Mouse (Mus musculus) spleen, adult 2 months (tissue): ENCODE data around the gene Gabbr2. TPM values are rescaled to one million over a fixed set of nuclear protein-coding genes. Genes with fewer than 3 reads are reported as not detected.

Experiments used
- DNase-seq, 2 experiments: peaks; one replicate each; pipeline versions ENCODE4 v3.0.0 to v3.0.0-alpha.2; 2012 to 2021; ENCODE audit warnings: low spot score in 2 of 2, low read depth in 1 of 2
- H3K27ac ChIP-seq: fragments of 200-500 bp; 2 replicates; pipeline ENCODE4 v1.5.1; 2012; ENCODE audit warnings: low read length, inconsistent platforms; ENCODE audit not compliant: insufficient read depth
- H3K27me3 ChIP-seq: fragments of 200-500 bp; 2 replicates; pipeline ENCODE4 v1.6.1; 2012; ENCODE audit warnings: mild to moderate bottlenecking, moderate library complexity, low read length, inconsistent platforms; ENCODE audit not compliant: control insufficient read depth, insufficient read depth
- H3K36me3 ChIP-seq: fragments of 200-500 bp; 2 replicates; pipeline ENCODE4 v1.6.1; 2012; ENCODE audit warnings: mild to moderate bottlenecking, low read length, inconsistent platforms; ENCODE audit not compliant: control insufficient read depth, insufficient read depth
- H3K4me1 ChIP-seq: fragments of 200-500 bp; 2 replicates; pipeline ENCODE4 v1.6.1; 2011; ENCODE audit warnings: inconsistent platforms; ENCODE audit not compliant: control insufficient read depth, insufficient read depth, insufficient read length
- H3K4me3 ChIP-seq: fragments of 200-500 bp; 2 replicates; pipeline ENCODE4 v1.5.1; 2011; ENCODE audit warnings: mild to moderate bottlenecking, inconsistent platforms; ENCODE audit not compliant: insufficient read depth, insufficient read length; ENCODE audit errors: extremely low read depth
- CTCF ChIP-seq: fragments of 200-500 bp; IDR thresholded peaks from 2 replicates; pipeline ENCODE4 v1.5.1; 2011; ENCODE audit warnings: mild to moderate bottlenecking, inconsistent platforms; ENCODE audit not compliant: insufficient read depth, insufficient read length, insufficient replicate concordance; ENCODE audit errors: extremely low read depth
- POLR2A ChIP-seq: fragments of 200-500 bp; IDR thresholded peaks from 2 replicates; pipeline ENCODE4 v1.6.1; 2011; ENCODE audit warnings: low read depth, low read length, inconsistent platforms
- WGBS: fragments of 180-500 bp; shearing (Covaris S2); methylation state at CpG from one replicate; pipeline ENCODE4 v1.1.7; 2018; 5-methylcytosine and 5-hydroxymethylcytosine counted together
- polyA plus RNA-seq: library from polyadenylated mRNA; depleted of rRNA; stranded (reverse); fragments of >200 nt; gene quantifications from 2 replicates; pipeline ENCODE4 v1.2.3, GENCODE M21; 2012

Gene Gabbr2
- polyA plus RNA-seq, 1 experiment: not detected

DNA sequence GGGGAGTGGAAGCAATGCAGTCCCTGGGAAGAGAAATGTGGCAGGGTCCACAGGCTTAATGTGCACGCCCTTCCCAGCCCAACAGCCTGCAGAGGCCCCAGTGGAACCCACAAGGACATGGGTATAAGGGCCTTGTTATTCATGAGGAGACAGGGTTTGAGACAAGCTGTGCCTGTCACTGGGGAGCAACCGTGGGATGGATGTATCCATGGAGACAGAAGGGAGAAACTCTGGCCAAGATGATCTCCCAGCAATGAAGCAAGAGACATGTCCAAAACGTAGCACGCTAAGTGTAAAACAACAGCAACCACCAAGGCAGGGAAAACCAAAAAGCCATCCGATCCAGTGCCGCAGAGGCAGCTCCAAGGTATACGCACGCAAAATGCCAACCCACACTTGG lies 246.1 kb downstream of the Gabbr2 start:
- TF ChIP-seq POLR2A (no peak), CTCF (no peak)
- Histone ChIP-seq H3K36me3 (no peaks in the 10 kb centered on the region), H3K27ac (no peak overlapping the region), H3K4me3 (no peak overlapping the region), H3K27me3 (no peaks in the 10 kb centered on the region), H3K4me1 (no peaks in the 10 kb centered on the region; the same call in 1 of the 2 replicates)
- DNase-seq: no peak
- 91% methylated on average over 8 of the region's 8 CpGs for WGBS

DNA sequence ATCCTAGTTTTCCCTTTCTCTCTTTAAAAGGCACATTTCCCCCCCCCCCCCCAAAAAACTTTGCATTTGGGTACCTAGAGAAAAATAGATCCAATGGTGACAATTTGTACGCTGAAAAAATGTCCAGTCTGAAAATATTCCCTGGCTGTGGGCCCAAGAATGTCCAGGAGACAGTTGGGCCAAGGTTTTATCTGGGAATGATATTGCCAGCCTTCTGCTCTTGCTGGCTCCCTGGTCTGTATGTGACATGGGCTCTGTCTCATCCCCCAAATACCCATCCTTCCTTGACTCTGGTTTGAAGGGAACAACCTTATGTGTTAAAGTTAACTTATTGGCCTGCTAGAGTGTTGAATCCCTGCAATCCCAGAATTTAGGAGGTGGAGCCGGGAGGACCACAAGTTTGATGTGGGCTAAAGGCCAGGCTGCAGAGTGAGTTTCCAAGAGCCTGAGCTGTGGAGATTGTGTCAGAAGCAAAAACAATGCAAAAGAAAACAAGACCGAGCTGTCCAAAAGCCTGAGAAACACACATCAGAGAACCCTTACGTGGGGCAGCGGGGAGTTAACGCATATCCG lies 247.0 kb downstream of the Gabbr2 start:
- no peak overlapping the region for H3K27ac ChIP-seq
- no peaks in the 10 kb centered on the region for H3K36me3 ChIP-seq
- no peaks in the 10 kb centered on the region; the same call in 1 of the 2 replicates for H3K4me1 ChIP-seq
- 90% methylated on average over 7 of the region's 7 CpGs for WGBS
- DNase-seq: no peak
- TF ChIP-seq CTCF: no peak
- TF ChIP-seq POLR2A: no peak
- no peak overlapping the region for H3K4me3 ChIP-seq
- no peaks in the 10 kb centered on the region for H3K27me3 ChIP-seq

DNA sequence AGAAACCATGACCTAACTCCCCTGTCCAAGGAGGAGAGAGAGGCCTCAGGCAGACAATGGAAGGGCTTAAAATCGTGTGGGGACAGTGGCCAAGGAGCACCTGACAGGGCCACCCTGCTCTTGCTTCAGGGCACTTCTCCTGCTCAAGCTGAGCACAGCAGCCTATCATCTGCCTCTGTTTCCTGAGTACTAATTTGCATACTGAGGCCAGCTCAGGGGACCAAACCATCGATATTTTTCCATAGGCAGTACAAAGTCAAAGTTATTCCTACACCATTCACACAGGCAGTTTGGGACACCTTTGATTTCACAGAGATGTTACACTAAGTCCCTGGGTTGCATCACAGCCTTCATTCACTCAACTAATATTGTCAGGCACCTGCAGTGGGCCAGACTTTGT lies 249.1 kb downstream of the Gabbr2 start:
- H3K36me3 ChIP-seq: no peaks in the 10 kb centered on the region
- no peak for DNase-seq
- H3K4me1 ChIP-seq: no peaks in the 10 kb centered on the region; the same call in 1 of the 2 replicates
- 3% methylated on average over 2 of the region's 2 CpGs for WGBS
- no peak overlapping the region for H3K4me3 ChIP-seq
- H3K27ac ChIP-seq: no peak overlapping the region
- H3K27me3 ChIP-seq: no peaks in the 10 kb centered on the region
- TF ChIP-seq POLR2A (no peak), CTCF (no peak)

DNA sequence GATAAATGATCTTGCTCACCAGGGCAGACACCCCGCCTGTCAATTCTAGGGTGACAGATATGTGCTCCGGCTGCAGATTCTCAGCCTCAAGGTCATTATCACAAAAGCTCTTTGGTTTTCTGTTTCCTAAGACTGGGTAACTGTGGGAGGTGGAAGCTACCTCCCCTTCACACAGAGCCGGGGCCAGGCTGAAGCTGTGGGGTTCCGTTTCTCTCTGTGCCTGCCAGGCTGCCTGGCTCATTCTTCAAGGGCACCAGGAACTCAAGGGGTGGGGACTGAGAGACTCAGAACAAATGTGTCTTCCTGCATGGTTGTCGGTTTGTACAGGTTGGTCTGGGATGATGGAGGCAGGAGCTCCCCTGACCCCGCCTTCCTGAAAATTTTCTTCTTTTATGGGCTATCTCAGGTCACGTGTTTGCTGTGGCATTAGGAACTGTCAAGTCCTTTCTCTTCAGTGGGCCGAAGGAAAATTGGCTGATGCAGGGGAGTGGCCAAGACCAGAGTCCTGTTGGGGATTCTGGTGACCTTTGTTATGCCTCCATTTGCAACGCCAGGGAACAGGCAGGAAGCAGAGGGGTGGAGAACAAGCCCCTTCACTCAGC lies 254.7 kb downstream of the Gabbr2 start:
- no peak overlapping the region for H3K27ac ChIP-seq
- no peaks in the 10 kb centered on the region for H3K4me1 ChIP-seq
- H3K36me3 ChIP-seq: no peaks in the 10 kb centered on the region
- H3K4me3 ChIP-seq: no peak overlapping the region
- no peak for DNase-seq
- 15% methylated on average over 9 of the region's 9 CpGs for WGBS
- TF ChIP-seq CTCF (no peak), POLR2A (no peak)
- H3K27me3 ChIP-seq: no peaks in the 10 kb centered on the region

DNA sequence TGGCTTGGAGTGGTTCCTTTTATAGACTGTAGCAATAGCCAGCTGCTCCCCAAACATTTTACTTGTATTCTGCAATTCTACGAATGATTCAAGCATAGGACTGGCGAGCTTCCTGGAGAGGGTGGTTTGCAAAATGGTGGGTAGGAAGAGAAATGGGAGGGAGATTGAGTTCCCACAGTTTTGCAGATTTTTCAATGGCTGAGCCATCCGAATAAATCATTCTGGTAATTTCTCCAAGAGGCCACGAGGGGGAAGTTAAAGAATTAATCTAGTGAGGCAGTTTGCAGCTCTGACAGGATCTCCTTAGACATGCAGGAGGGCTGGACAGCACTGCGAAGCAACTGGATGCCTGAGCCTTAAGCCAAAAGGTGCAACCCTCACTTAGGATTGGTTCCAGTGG lies 256.8 kb downstream of the Gabbr2 start:
- TF ChIP-seq POLR2A: no peak
- Histone ChIP-seq H3K36me3 (no peaks in the 10 kb centered on the region), H3K27ac (no peak overlapping the region), H3K4me3 (no peak overlapping the region), H3K4me1 (no peaks in the 10 kb centered on the region), H3K27me3 (no peaks in the 10 kb centered on the region)
- 20% methylated on average over 5 of the region's 5 CpGs for WGBS
- DNase-seq: no peak

DNA sequence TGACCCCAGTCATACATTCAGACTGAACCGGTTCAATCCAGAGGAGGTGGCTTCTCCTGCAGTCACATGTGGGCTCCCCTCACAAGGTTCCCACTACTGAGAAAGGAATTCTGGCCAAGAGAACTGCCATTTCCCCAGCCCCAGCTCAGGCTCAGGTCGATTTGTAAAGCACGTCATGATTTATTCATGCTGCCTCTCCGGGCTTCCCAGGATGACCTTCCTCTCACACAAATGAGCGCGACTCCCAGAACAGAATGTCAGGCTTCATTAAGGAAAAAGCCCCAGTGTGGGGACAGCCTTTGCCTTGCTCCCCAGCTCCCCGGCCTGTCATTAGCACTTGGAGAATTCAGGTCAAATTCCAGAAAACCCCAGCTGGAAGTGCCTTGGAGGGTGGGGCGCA lies 260.1 kb downstream of the Gabbr2 start:
- TF ChIP-seq POLR2A: no peak
- no peak for TF ChIP-seq CTCF
- Histone ChIP-seq H3K4me1 (no peaks in the 10 kb centered on the region), H3K27me3 (no peaks in the 10 kb centered on the region), H3K27ac (no peak overlapping the region), H3K36me3 (no peaks in the 10 kb centered on the region), H3K4me3 (no peak overlapping the region)
- no peak for DNase-seq
- 80% methylated on average over 8 of the region's 8 CpGs for WGBS

DNA sequence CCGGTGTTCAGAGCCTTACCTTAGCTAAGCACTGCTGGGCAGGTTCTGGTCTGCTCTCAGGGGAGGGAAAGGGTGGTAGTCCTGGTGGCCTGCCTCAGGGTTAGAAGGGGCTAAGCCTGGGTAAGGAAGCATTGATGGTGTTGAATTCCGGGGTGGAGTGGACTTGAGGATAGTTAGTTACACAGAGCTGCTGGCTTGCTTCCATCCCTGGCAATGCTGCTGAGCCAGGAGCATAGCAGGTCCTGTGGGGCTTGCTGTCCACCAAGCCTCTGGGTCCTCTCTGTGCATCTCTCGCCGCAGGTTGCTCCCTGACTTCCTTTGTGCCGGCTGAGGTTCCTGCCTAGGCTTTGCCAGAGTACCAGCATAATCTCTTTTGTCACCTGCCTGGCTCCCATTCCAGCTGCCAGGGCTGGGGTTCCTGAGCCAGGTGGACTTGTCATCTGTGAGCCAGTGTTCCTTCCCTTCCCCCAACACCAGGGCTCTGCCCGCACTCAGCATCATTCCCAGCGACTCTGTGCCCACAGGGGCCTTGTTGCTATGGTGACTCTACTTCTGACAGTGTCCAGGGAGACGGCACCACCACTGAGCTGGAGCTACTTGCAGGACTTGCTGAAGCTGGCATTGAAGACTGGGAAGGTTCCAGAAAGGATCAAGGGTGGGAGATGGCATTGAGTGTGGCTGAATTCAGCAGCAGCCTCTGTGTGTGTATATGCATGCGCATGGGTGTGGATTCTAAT lies 262.2 kb downstream of the Gabbr2 start:
- no peak for DNase-seq
- no peaks in the 10 kb centered on the region for H3K27me3 ChIP-seq
- H3K4me1 ChIP-seq: no peaks in the 10 kb centered on the region
- WGBS: 86% methylated on average over 9 of the region's 9 CpGs
- no peak overlapping the region for H3K4me3 ChIP-seq
- no peak for TF ChIP-seq POLR2A
- no peak for TF ChIP-seq CTCF
- H3K36me3 ChIP-seq: no peaks in the 10 kb centered on the region
- no peak overlapping the region for H3K27ac ChIP-seq
